Mouse (Mus musculus): ENCODE measurements around the gene Tjp3.

DNA sequence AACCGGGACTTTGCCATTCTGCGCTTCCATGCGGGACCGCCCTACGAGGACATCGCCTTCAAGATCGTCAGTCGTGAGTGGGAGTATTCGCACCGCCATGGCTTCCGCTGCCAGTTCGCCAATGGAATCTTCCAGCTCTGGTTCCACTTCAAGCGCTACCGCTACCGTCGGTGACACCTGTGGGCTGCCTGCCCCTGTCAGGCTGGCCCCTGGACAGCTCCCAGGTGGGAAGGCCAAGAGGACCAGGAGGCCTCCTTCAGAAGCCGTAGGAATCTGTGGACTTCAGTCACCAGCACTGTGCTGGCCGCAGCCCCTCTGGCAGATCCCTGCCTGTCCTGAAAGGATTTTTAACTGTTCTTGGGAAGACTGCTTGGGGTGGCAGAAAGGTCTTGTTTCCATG, 34.4 kb upstream of the Tjp3 start:
- TF ChIP-seq CTCF (IDR thresholded peaks at IDR 0.05; ENCODE audit: extremely low read depth, insufficient read depth, low read length), result no peak
- no peak for TF ChIP-seq POLR2A (IDR thresholded peaks at IDR 0.05; ENCODE audit: extremely low read depth, insufficient read depth, low read length)
